ENCODE assay signal across 11 mouse cellular contexts in genomic region chr9:116350804-116351547, GRCm38 (mm10).
DNase-seq lines count a peak whose midpoint lies in the region; ATAC-seq and TF ChIP-seq lines count a peak whose summit lies in the region.
"Had no signal": no experiment of that assay in that cellular context is flagged by ENCODE, and none has a peak within 500 bp of the region (broad histone marks: within the 10 kb centered on the region; RNA-seq: fewer than 3 reads in every experiment).

No protein-coding gene starts in this region.

- TF ChIP-seq CTCF in thymus, adult 2 months (IDR thresholded peaks at IDR 0.05; ENCODE audit: borderline replicate concordance, control insufficient read depth, extremely low read depth, insufficient read depth, low read length, poor library complexity): no peak

- H3K36me3 ChIP-seq in kidney, embryonic 14.5 days (ENCODE audit: control insufficient read depth, insufficient read depth, low read length): no peaks in the 10 kb centered on the region
- H3K36me3 ChIP-seq in midbrain, embryonic 11.5 days (ENCODE audit: control insufficient read depth, insufficient read depth, low read length): no peaks in the 10 kb centered on the region
- H3K36me3 ChIP-seq in midbrain, embryonic 16.5 days (ENCODE audit: control insufficient read depth, insufficient read depth, low read length): no peaks in the 10 kb centered on the region
- H3K36me3 ChIP-seq in hindbrain, embryonic 14.5 days (replicated peaks; ENCODE audit: control insufficient read depth, insufficient read depth): no peaks in the 10 kb centered on the region
- H3K36me3 ChIP-seq in neural tube, embryonic 15.5 days: no peaks in the 10 kb centered on the region
- no peaks in the 10 kb centered on the region for H3K36me3 ChIP-seq in thymus, adult 2 months (ENCODE audit: control insufficient read depth, insufficient read depth, low read length)

- H3K27ac ChIP-seq in kidney, embryonic 14.5 days (ENCODE audit: low read depth, low read length): no peak overlapping the region
- H3K27ac ChIP-seq in midbrain, embryonic 11.5 days (ENCODE audit: low read depth, low read length): no peak overlapping the region
- H3K27ac ChIP-seq in midbrain, embryonic 16.5 days (ENCODE audit: low read length): no peak overlapping the region
- no peak overlapping the region for H3K27ac ChIP-seq in hindbrain, embryonic 14.5 days
- 0 out of 2 replicates have a peak overlapping the region, but pooled peaks have one; percentile 43 for H3K27ac ChIP-seq in neural tube, embryonic 15.5 days (replicated peaks)
- H3K27ac ChIP-seq in thymus, adult 2 months (ENCODE audit: control insufficient read depth, insufficient read depth, low read length): no peak overlapping the region

- H3K9me3 ChIP-seq in kidney, embryonic 14.5 days (ENCODE audit: control insufficient read depth, low read length): no peaks in the 10 kb centered on the region
- H3K9me3 ChIP-seq in midbrain, embryonic 11.5 days (ENCODE audit: control insufficient read depth, low read length): no peaks in the 10 kb centered on the region
- H3K9me3 ChIP-seq in midbrain, embryonic 16.5 days (replicated peaks; ENCODE audit: control insufficient read depth, low read length, poor library complexity, severe bottlenecking): no peaks in the 10 kb centered on the region; the same call in 1 of the 2 replicates
- H3K9me3 ChIP-seq in hindbrain, embryonic 14.5 days (ENCODE audit: control insufficient read depth, low read length): no peaks in the 10 kb centered on the region
- H3K9me3 ChIP-seq in neural tube, embryonic 15.5 days (replicated peaks): no peaks in the 10 kb centered on the region

- H3K9ac ChIP-seq in kidney, embryonic 14.5 days (ENCODE audit: low read depth, low read length): no peak overlapping the region
- no peak overlapping the region for H3K9ac ChIP-seq in midbrain, embryonic 11.5 days (ENCODE audit: low read length)
- no peak overlapping the region for H3K9ac ChIP-seq in midbrain, embryonic 16.5 days (ENCODE audit: low read depth, low read length)
- H3K9ac ChIP-seq in hindbrain, embryonic 14.5 days: no peak overlapping the region
- H3K9ac ChIP-seq in neural tube, embryonic 15.5 days (replicated peaks): no peak overlapping the region

- no peaks in the 10 kb centered on the region for H3K4me1 ChIP-seq in kidney, embryonic 14.5 days (ENCODE audit: control insufficient read depth, insufficient read depth, low read length)
- no peaks in the 10 kb centered on the region for H3K4me1 ChIP-seq in midbrain, embryonic 11.5 days (ENCODE audit: control insufficient read depth, insufficient read depth, low read length)
- no peaks in the 10 kb centered on the region for H3K4me1 ChIP-seq in midbrain, embryonic 16.5 days (ENCODE audit: control insufficient read depth, insufficient read depth, low read length)
- peaks cover 12% of the 10 kb centered on the region; the same call in 1 of the 2 replicates for H3K4me1 ChIP-seq in hindbrain, embryonic 14.5 days (replicated peaks; ENCODE audit: control insufficient read depth, insufficient read depth, low read length)
- H3K4me1 ChIP-seq in neural tube, embryonic 15.5 days: 0 out of 2 replicates have a peak, but pooled peaks cover 6% of the 10 kb centered on the region
- no peaks in the 10 kb centered on the region for H3K4me1 ChIP-seq in thymus, adult 2 months (replicated peaks; ENCODE audit: control insufficient read depth, insufficient read depth, low read length)

- H3K4me2 ChIP-seq in kidney, embryonic 14.5 days (replicated peaks; ENCODE audit: low read depth, low read length): no peak overlapping the region
- no peak overlapping the region for H3K4me2 ChIP-seq in midbrain, embryonic 11.5 days
- H3K4me2 ChIP-seq in midbrain, embryonic 16.5 days (ENCODE audit: low read length): no peak overlapping the region
- H3K4me2 ChIP-seq in hindbrain, embryonic 14.5 days (replicated peaks): no peak overlapping the region
- no peak overlapping the region for H3K4me2 ChIP-seq in neural tube, embryonic 15.5 days

- no peak for TF ChIP-seq POLR2A in thymus, adult 2 months (IDR thresholded peaks at IDR 0.05; ENCODE audit: control insufficient read depth, extremely low read depth, insufficient read depth, low read length, poor library complexity)

- no peaks in the 10 kb centered on the region for H3K27me3 ChIP-seq in kidney, embryonic 14.5 days (ENCODE audit: control insufficient read depth, insufficient read depth, low read length)
- no peaks in the 10 kb centered on the region for H3K27me3 ChIP-seq in midbrain, embryonic 11.5 days (ENCODE audit: control insufficient read depth, insufficient read depth, low read length)
- H3K27me3 ChIP-seq in midbrain, embryonic 16.5 days (ENCODE audit: control insufficient read depth, insufficient read depth, low read depth, low read length): no peaks in the 10 kb centered on the region
- H3K27me3 ChIP-seq in hindbrain, embryonic 14.5 days (ENCODE audit: control insufficient read depth, insufficient read depth, low read length): no peaks in the 10 kb centered on the region
- H3K27me3 ChIP-seq in neural tube, embryonic 15.5 days (replicated peaks): no peaks in the 10 kb centered on the region
- no peaks in the 10 kb centered on the region for H3K27me3 ChIP-seq in thymus, adult 2 months (ENCODE audit: control insufficient read depth, insufficient read depth, low read length)

- no peak overlapping the region for H3K4me3 ChIP-seq in kidney, embryonic 14.5 days (ENCODE audit: low read length)
- H3K4me3 ChIP-seq in midbrain, embryonic 11.5 days (ENCODE audit: low read depth, low read length): no peak overlapping the region
- no peak overlapping the region for H3K4me3 ChIP-seq in midbrain, embryonic 16.5 days (ENCODE audit: low read depth, low read length)
- H3K4me3 ChIP-seq in hindbrain, embryonic 14.5 days (replicated peaks; ENCODE audit: low read length): no peak overlapping the region
- H3K4me3 ChIP-seq in neural tube, embryonic 15.5 days (replicated peaks): no peak overlapping the region
- H3K4me3 ChIP-seq in thymus, adult 2 months (ENCODE audit: control insufficient read depth, insufficient read depth, low read length): no peak overlapping the region

- 73% methylated on average over 10 of the region's 10 CpGs for WGBS in kidney, embryonic 14.5 days
- WGBS in midbrain, embryonic 11.5 days: 73% methylated on average over 10 of the region's 10 CpGs
- 70% methylated on average over 10 of the region's 10 CpGs for WGBS in midbrain, embryonic 16.5 days
- 62% methylated on average over 10 of the region's 10 CpGs for WGBS in hindbrain, embryonic 14.5 days
- WGBS in neural tube, embryonic 15.5 days: 62% methylated on average over 10 of the region's 10 CpGs
- WGBS in thymus, adult 2 months: 84% methylated on average over 10 of the region's 10 CpGs

- no peak for ATAC-seq in kidney, embryonic 14.5 days (ENCODE audit: low FRiP score, low TSS enrichment)
- no peak for ATAC-seq in midbrain, embryonic 11.5 days (ENCODE audit: low FRiP score)
- no peak for ATAC-seq in midbrain, embryonic 16.5 days
- ATAC-seq in hindbrain, embryonic 14.5 days (ENCODE audit: low FRiP score): no peak
- no peak for ATAC-seq in neural tube, embryonic 15.5 days (ENCODE audit: low FRiP score)
- ATAC-seq in monocyte, adult 5-6 weeks (replicated peaks; ENCODE audit: insufficient number of reproducible peaks, low FRiP score, low TSS enrichment, poor library complexity, severe bottlenecking): no peak

- DNase-seq in kidney, adult 11 months: peak; percentile 66
- DNase-seq in midbrain, embryonic 11.5 days (ENCODE audit: low spot score, missing footprints): peak; percentile 81
- DNase-seq in hindbrain, embryonic 14.5 days (ENCODE audit: low spot score): peak; percentile 37
- no peak for DNase-seq in thymus, adult 2 months
- DNase-seq: gastrocnemius, postnatal 14 days; heart, postnatal 14 days; right cerebral cortex, postnatal 14 days had no signal
